Mouse (Mus musculus) fibroblast of lung, adult 2 months (primary cell): Measurements from ENCODE around the gene Bpifa6.
"Not testable (repeated sequence)": the region's sequence is repeated elsewhere in the genome, so short reads cannot be mapped to it uniquely, and the experiment has no call there.

Experiments
- DNase-seq: peaks from one replicate; pipeline ENCODE4 v3.0.0-alpha.2; 2011; ENCODE audit warnings: low read depth

The Bpifa6 gene

DNA sequence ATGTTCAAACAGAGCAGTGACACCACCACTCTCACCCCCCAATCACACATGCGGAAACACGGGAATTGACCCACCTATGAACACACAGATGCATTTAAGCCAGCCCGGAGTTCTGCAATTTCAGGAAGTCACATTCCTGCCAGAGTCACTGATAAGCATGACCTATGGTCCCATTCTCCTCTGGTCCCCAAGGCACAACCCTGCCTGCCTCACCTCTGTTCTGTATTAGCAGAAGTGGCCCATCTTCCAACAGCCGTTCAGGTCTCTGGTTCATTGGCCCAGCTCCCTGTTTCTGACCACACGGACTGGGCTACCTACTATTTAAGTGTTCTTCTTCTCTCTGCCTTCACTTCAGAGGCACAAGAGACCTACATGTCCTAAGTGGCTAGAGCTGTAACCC lies at the start of gene Bpifa6:
Bpifa6 (plus strand) TSS at position 364 of the 400 bp plus-strand sequence.
- no peak for DNase-seq

DNA sequence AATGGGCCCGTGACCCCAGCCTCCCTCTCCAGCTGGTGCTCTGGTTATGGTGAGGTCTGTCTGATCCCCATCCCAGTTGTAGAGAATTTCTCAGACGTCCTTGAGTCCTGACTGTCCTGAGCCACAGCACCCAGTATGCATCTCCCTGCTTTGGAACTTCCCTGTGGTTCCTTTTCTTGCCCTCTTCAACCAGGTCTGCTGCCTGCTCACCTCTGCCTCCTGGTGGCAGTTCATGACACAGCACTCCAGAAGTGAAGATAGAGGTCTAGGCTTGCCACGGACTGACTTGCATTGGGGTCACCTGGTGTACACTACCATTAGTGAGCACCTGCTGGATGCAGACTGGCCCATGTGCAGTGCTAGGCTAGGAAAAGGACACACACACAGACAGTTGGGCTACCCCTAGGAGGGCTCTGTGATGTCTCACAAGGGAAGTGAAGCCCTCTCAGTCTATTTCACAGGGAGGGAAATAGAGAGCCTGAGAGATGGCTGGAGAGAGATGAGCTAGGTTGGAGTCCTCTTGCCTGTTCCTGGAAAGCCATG lies 44.8 kb upstream of the Bpifa6 start:
- no peak for DNase-seq

DNA sequence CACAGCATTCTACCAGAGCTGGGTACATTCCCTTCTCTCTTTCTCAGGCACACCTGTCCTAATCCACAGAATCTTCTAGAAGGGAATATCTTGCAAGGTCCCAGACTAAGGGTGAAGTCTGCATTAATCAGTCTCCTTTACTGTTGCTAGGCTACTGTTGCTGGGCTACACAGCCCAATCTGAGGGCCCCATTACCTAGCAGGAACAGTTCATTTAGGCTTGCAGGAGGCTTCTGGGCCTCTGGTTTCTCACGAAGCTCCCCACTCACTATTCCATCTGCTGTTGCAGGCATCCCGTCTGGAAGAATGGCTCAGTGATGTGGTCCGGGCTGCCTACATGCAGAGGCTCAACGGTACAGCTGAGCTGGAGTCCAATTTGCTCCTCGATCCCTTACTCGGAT lies 43.6 kb upstream of the Bpifa6 start:
- no peak for DNase-seq

DNA sequence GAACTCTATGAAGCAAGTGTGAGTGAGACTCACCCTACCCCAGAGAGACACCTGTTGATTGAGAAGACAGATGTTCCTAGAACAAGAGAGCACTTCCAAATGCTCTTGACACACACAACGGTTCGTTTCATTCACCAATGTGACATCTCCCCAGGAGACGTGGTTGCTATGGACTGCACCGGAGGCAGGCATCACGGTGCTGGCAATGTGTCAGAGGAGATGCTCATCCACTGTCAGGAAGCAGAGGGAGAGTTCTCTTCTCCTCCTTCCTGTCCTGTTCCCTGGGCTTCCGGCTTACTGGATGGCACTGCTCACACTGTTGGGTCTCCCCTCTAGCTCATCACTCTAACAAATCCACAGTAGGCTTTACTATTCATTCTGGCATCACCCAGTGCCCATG lies 41.4 kb upstream of the Bpifa6 start:
- DNase-seq: no peak

DNA sequence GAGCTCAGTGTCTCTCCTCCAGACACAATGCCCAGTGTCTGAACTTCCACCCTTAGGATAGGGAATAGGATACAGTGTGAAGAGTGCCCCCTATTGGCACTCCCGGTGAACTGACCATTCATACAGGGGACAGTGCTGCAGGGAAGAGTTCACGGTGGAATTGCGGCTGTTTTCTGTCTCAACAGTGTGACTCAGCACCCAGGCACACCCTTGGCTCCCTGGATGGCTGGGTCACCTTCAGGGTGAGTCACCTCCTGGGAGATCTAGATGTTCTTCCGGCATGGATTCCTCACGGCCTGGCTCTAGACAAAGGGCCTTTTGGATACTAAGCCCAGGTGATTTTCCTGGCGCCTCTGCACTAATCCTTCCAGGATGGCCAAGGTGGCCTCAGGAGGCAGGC lies 39.4 kb upstream of the Bpifa6 start:
- DNase-seq: no peak

DNA sequence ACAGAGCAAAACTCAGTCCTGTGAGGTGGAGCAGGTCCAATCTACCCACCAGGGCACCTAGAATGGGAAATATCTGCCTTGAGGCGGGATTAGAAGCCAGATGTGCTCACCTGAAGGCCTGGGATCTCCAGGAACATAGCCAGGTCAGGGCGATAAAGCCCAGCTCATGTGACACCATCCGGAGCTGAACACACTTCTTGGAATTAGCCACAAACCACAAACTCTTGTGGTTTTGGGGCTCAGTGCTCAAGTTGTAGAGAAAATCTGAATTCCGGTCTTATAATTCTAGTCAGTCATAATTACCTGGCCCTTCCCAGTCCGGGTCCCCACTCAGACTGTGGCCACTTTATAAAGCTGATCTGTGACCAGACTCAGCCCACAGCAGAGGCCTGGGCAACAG lies 36.9 kb upstream of the Bpifa6 start, which contains the start of gene Bpifb4:
Bpifb4 (plus strand) TSS at position 370 of the 400 bp plus-strand sequence.
- DNase-seq: no peak

DNA sequence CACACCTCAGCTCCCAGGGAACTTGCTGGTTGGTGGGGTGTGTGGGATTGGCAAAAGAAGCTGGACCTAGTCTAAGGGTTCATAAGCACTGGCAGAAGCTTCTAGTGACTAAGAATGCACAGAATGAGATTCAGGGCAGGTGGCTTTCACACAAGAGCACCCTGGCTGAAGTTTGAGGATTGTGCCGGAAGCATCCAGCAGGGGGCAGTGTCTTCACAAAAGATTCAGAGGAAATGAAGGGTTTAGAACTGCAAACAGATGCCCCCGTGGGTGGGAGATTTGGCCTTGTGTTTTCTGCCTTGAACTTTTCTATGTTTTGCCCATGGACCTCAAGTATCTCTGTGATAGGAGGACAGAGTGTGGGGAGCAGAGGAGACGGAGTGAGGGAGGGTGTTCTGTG lies 31.2 kb upstream of the Bpifa6 start:
- DNase-seq: no peak

DNA sequence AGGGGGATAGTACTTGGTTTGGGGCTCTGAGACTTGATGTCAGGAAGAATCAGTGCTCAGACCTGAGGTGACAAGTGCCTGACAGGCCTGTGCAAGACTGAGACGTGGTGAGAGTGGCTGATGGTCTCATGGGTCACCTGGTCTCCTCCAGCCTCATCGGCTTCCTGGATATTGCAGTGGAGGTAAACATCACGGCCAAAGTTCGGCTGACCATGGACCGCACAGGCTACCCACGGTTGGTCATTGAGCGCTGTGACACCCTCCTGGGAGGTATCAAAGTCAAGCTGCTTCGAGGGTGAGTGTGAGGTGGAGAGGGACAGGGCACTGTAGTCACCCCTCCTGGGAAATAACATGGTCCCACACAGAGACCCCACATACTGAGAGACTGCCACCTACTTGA lies 30.2 kb upstream of the Bpifa6 start:
- no peak for DNase-seq

DNA sequence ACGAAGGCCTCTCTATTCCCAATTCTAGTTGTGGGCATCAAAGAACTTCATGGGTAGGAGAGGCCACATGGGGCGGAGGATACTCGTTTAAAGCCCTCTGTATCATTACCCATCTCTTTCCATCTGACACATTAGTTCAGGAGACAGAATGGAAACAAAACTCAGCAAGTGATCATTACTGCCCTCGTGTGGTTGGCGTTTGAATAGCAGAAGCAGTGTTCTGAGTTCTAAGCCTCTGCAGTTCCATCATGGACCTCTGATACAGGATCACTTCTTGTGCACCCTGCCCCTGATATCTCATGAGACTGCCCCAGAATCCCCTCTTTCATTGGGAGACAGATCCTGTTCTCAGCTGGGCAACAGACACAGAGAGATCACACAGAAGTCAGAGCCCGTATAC lies 21.8 kb upstream of the Bpifa6 start:
- peak; percentile 13 for DNase-seq

DNA sequence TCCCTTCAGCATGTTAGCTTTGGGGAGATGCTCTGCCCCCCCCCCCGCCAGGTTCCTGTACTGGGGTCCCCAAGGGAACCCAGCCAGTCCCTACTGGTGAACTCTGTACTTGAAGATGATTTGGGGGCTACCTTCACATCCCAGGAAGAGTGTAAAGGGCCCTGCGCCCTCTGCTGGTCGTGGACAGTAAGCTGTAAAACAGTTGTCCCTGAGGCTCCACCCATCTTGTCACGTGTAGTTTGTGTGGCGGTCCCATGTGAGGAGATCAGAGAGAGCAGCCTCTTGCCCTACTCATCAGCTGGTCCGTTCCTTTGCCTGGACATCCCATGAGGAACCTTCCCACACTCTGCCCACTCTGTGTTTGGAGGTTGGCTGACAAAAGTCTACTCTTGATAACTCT lies 20.9 kb upstream of the Bpifa6 start:
- no peak for DNase-seq

DNA sequence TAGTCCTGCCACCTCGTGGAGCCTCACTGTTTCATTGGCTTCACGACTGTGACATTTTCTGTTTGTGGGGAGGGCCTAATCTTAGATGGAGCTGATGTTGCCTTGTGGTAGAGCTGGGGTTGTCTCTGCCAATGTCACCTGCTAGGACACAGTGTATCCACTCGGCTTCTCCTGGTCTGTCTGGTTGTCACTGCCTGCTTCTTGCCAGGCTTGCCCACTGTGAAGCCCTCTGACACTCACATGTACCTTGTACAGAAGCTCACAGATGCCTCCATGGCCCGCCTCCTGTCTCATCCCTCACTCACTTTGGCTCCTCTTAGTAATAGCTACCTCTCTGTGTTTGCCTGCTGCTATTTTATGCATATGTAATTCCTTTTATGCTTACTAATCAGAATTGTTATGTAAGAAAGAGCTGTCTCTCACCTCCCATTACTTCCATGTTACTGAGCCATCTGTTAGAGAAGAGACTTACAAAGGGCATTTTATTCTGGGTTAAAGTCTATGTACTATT lies 11.9 kb upstream of the Bpifa6 start:
- DNase-seq: no peak

DNA sequence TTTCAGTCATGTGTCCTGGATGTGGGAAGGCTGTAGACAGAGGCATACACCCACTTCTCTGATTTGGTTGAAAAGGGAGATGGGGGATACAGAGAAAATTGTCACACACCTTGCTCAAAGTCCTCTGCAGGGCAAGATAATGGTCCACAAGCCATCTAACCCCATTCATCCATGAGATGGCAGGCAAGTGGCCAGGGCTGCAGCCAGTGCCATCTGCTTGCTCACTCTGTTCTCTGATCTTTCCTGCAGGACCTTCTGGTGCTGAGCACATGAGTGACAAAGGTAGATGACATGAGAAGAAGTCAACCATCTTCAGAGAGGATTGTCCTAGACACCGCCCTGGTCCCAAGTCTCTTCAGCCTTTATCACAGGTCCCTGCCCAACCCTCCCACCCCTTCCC lies 11.4 kb upstream of the Bpifa6 start:
- no peak for DNase-seq

DNA sequence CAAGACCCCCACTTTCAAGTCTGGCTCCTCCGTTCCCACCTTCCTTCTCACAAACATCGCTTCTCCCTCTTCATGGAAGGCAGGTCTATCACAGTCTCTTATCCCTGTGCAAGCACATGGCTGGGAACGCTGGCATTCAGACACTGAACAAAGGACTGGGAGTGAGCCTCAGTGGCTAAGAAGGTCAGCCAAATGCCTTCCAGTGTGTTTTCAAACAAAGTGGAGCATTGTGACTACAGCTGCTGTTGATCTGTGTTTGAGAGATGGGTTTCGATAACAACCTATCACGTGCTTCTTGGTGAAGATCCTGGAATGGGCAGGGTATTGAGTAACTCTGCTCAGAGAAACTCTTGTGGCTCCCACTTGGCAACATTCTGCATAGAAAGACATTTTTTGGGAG lies 4.5 kb upstream of the Bpifa6 start:
- no peak for DNase-seq

DNA sequence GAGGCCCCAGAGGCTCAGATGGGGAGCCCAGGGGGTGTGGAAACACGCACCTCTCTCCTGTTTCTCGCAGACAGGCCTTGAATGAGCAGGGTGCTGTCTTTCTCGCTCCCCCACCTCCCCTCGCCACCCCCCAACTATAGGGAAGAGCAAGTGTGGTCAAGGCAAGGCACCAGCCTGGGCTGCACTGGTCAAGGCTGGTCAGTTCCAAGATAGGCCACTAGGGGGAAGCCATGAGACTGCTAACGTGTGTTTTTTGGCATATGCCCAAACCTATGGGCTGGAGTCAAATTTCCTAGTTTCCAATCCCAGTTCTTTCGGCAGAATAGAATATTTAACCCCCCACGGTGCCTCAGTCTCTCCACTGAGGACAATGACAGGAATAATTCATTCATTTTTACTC lies 21.0 kb downstream of the Bpifa6 start:
- peak; percentile 3 for DNase-seq

DNA sequence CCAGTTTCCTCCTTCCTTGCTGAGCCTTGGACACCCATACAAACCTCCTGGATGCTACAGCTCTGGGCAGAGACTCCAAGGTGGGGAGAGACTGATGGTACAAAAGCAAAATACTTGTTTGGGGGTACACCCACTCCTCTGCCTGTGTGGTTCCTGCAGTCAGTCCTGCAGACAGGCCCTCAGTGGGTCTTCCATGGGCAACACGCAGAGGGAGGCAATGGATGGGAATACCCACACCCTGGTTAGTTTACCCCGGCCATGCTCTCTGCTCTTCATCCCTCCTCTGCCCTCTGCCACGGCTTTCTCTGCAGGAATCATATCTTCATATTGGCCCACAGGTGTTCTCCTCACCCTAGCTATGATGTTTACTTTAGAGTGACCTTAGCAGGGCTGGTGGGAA lies 25.8 kb downstream of the Bpifa6 start:
- DNase-seq: no peak

DNA sequence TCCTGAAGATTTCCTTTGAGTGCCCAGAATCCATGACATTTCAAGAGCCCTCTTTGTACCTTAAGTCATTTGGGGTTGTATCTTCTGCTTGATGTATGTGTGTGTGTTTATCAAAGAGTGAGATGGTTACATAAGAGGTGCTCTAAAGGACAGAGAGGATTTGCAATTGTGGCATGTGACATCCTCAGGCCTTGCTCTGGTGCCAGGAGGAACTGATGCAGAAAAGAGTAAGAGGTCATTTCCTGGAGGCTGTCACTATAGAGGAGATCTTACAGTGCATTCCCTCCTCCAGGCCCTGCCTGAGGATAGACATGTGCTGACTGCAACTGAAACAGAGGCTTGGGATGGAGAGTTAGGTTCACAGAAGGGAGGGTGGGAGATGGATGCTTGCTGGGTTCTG lies 26.3 kb downstream of the Bpifa6 start:
- DNase-seq: no peak

DNA sequence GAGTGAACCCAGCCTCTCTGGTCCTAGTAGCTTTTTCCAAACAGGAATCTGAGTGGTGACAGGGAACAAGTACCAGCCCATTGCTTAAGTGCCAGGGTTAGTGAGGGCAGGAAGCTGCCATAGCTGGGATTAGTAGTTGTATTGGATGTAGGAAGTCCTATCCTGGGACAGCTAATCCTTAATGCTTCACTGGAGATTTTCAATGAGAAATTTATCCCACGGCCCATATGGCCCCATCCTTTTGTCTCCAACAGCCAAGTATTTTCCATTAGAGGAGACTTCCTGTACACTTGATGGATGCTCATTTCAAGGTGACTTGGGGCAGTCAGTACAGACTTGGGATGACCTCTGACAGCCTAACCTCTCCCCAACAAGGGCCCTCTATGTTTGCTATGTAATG lies 29.7 kb downstream of the Bpifa6 start:
- DNase-seq: no peak

DNA sequence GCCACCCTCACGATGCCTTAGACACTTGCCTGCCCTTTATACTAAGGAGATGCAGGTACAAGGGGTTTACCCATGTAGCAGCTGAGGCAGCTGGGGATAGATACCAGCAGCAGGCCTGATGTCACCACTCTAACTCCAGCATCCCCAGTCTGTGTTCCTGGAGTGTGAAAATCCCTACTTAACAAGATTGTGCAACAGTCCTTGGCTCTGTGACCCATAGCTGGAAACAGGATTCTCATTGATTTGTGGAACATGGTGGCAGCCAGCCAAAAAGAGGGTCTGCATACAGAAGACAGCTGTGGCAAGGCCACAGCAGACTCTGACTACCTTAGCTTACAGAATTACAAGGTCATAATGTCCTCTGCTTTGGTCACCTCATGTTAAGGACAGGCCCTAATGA lies 30.3 kb downstream of the Bpifa6 start:
- no peak for DNase-seq

DNA sequence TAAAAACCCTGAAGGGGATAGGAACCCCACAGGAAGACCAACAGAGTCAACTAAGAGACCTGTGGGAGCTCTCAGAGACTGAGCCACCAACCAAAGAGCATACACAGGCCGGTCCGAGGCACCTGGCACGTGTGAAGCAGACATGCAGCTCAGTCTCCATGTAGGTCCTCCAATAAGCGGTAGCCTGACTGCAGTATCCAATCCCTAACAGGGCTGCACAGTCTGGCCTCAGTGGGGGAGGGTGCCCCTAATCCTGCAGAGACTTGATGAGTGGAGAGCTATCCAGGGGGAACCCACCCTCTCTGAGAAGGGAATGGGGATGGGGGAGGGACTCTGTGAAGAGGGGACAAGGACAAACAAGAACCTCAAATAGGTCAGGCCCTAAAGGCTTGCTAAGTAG lies 31.0 kb downstream of the Bpifa6 start:
- DNase-seq: no peak

DNA sequence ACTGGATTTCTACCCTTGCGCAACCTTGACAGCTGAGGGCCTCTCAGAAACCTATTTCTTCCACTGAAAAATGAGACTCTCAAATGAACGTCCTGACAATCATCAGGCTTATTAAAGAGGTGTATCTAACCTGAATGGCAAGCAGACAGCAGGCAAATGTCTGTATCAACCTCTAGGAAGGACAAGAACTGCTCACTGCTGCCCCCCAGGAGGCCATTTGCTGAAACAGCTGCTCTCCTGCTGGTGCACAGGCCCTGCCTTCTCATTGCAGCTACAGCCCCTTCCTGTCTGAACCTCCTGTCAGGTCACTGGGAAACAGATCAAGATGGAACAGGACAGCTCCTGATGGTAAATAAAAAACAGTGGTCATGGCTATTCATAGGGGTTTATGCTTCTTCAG lies 31.6 kb downstream of the Bpifa6 start:
- DNase-seq: no peak

DNA sequence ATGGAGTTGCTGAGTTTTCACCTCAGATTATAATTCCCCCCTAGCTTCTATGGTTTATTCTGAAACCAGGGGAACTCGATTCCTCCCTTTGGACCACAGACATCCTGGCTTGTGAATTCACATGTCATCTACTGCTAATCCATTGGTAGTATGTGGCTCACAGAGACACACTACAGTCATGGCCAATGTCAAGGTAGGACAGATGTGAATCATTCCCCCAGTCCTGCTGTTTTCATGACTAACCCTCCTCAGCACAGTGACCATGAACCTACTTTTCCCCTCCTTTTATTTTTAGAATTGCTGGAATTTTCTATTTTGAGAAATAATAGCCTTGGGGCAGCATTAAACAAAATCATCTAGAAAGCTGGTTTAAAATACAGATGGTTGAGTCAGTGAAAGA lies 32.6 kb downstream of the Bpifa6 start:
- no peak for DNase-seq

DNA sequence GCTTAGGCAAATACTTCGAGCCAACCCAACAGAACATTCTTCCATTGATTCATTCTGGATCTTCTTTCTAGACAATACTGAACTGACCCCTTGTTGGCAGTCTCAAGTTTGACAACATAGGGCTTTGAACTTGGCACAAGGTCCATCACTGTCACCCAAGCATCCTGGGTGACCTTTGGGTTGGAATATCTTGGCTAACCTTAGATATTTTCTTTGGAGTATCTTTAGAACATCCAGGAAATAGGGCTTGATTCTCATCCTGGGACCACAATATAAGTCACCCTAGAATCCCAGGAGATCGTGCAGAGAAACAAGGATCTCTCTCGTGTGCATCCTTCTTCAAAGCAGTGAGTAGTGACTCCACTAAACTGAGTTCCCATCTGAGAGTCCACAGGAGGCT lies 33.2 kb downstream of the Bpifa6 start, which contains the start of gene Bpifa2:
Bpifa2 (plus strand) TSS at position 301 of the 400 bp plus-strand sequence.
- no peak for DNase-seq

DNA sequence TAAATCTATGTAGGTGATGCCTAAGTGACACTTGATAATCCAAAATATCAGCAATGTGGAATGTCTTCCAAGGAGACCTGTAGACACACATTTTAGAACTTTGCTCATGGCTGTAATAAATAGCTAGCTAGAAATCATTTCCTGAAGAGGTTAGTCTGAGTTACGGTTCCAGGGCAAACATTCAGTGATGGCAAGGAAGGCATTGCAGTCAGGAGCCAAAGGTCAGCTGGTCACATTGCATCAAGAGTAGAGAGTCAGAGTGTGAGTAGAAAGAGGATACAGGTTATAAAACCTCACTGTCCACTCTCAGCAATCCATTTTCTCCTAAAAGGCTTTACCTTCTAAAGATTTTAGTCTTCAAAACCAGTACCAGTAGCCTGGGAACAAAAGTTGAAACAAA lies 43.2 kb downstream of the Bpifa6 start:
- no peak for DNase-seq

DNA sequence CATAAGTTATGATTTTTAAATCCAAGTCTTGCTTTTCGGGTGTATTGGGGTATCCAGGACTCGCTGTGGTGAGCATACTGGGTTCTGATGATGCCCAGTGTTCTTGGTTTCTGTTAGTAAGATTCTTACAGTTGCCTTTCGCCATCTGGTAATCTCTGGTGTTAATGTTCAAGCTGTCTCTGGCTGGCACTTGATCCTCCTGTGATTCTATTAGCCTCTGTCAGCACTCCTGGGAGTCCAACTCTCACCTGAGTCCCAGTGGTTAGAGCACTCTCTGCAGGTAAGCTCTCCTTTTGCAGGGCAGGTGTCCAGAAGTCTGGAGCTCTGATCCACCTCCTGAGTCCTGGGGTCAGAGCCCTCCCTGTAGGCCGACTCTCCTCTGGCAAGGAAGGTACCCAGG lies 49.9 kb downstream of the Bpifa6 start:
- DNase-seq: not testable (repeated sequence)

DNA sequence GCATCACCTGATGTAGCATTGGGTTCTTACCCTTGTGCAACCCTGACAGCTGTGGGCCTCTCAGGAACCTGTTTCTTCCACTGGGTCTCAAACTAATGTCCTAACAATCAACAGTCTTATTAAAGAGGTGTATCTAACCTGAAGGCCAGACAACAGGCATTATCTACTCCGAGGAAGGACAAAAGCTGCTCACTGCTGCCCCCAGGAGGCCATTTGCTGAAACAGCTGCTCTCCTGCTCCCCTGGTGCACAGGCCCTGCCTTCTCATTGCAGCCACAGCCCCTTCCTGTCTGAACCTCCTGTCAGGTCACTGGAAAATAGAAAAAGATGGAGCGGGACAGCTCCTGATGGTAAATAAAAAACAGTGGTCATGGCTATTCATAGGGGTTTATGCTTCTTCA lies 64.2 kb downstream of the Bpifa6 start:
- DNase-seq: no peak
